Mouse (Mus musculus): ENCODE data around the gene Chaf1a. TPM values are rescaled to one million over a fixed set of nuclear protein-coding genes. Genes with fewer than 3 reads are reported as not detected.

Gene Chaf1a
- 6.1 and 6.9 TPM in 2 replicates for polyA plus RNA-seq (2015; fragmentation: Nextera tagmentation; extraction: Ambion mirVana)

- Histone ChIP-seq H3K27ac (peak within 1 kb of the TSS; percentile 83), H3K9ac (peak within 1 kb of the TSS; percentile 81), H3K4me1 (replicated peaks) (peaks cover 22% of the 10 kb centered on the region), H3K36me3 (peaks cover 6% of the 10 kb centered on the region; the same call in 1 of the 2 replicates), H3K4me2 (peak within 1 kb of the TSS; percentile 94), H3K9me3 (no peaks in the 10 kb centered on the region), H3K27me3 (no peaks in the 10 kb centered on the region), H3K4me3 (peak within 1 kb of the TSS; percentile 72)
- under 1% methylated on average over 68 of the region's 68 CpGs for WGBS
- peak; percentile 83 for ATAC-seq (ENCODE audit: low FRiP score)
Measured at GRCm38 (mm10) chr17:56040030-56040856, at the start of gene Chaf1a. Chaf1a (plus strand) TSS chr17:56040439.

GRCm38 (mm10) chr17:55996007-55996406 is 44.2 kb upstream of the Chaf1a start:
- H3K36me3 ChIP-seq, result peaks cover 70% of the 10 kb centered on the region
- peaks cover 24% of the 10 kb centered on the region for H3K27me3 ChIP-seq
- H3K9me3 ChIP-seq, result no peaks in the 10 kb centered on the region
- no peak overlapping the region for H3K4me3 ChIP-seq
- no peak for ATAC-seq (ENCODE audit: low FRiP score)
- no peak overlapping the region for H3K4me2 ChIP-seq
- WGBS, result 83% methylated on average over 15 of the region's 15 CpGs
- peaks cover 7% of the 10 kb centered on the region; the same call in 1 of the 2 replicates for H3K4me1 ChIP-seq (replicated peaks)
- H3K9ac ChIP-seq, result no peak overlapping the region
- H3K27ac ChIP-seq, result no peak overlapping the region

GRCm38 (mm10) chr17:55999794-56000499 is 40.3 kb upstream of the Chaf1a start:
- Histone ChIP-seq H3K4me1 (replicated peaks) (peaks cover 4% of the 10 kb centered on the region; the same call in 1 of the 2 replicates), H3K4me3 (no peak overlapping the region; the same call in 1 of the 2 replicates), H3K9me3 (no peaks in the 10 kb centered on the region), H3K27me3 (peaks cover 42% of the 10 kb centered on the region), H3K4me2 (peak overlapping the region; percentile 13; the same call in 1 of the 2 replicates), H3K9ac (no peak overlapping the region), H3K27ac (no peak overlapping the region), H3K36me3 (peaks cover 31% of the 10 kb centered on the region)
- ATAC-seq (ENCODE audit: low FRiP score), result no peak
- WGBS, result 6% methylated on average over 30 of the region's 30 CpGs

GRCm38 (mm10) chr17:56003000-56003399 is 37.2 kb upstream of the Chaf1a start:
- WGBS, result 82% methylated on average over 3 of the region's 3 CpGs
- Histone ChIP-seq H3K4me1 (replicated peaks) (peaks cover 11% of the 10 kb centered on the region), H3K9ac (no peak overlapping the region), H3K4me2 (no peak overlapping the region), H3K27ac (no peak overlapping the region), H3K27me3 (peaks cover 48% of the 10 kb centered on the region), H3K36me3 (peaks cover under 1% of the 10 kb centered on the region; the same call in 1 of the 2 replicates), H3K4me3 (no peak overlapping the region), H3K9me3 (no peaks in the 10 kb centered on the region)
- ATAC-seq (ENCODE audit: low FRiP score), result no peak

GRCm38 (mm10) chr17:56005415-56006061 is 34.7 kb upstream of the Chaf1a start, which contains the start of the genes Stap2 and Mpnd:
Stap2 (minus strand) TSS chr17:56005584.
Mpnd (plus strand) TSS chr17:56005711.
- Histone ChIP-seq H3K4me2 (no peak within 1 kb of the TSS), H3K9ac (no peak within 1 kb of the TSS), H3K4me3 (0 out of 2 replicates have a peak within 1 kb of the TSS, but pooled peaks have one; percentile 2), H3K27me3 (peaks cover 28% of the 10 kb centered on the region), H3K4me1 (replicated peaks) (peaks cover 20% of the 10 kb centered on the region), H3K27ac (no peak within 1 kb of the TSS), H3K36me3 (no peaks in the 10 kb centered on the region), H3K9me3 (no peaks in the 10 kb centered on the region)
- WGBS, result 60% methylated on average over 13 of the region's 13 CpGs
- no peak for ATAC-seq (ENCODE audit: low FRiP score)

- Histone ChIP-seq H3K9me3 (no peaks in the 10 kb centered on the region), H3K4me2 (no peak overlapping the region), H3K27ac (peak overlapping the region; percentile 99), H3K4me3 (no peak overlapping the region), H3K4me1 (replicated peaks) (peaks cover 35% of the 10 kb centered on the region), H3K9ac (no peak overlapping the region), H3K36me3 (peaks cover 12% of the 10 kb centered on the region), H3K27me3 (peaks cover 18% of the 10 kb centered on the region; the same call in 1 of the 2 replicates)
- 47% methylated on average over 10 of the region's 10 CpGs for WGBS
- no peak for ATAC-seq (ENCODE audit: low FRiP score)
Measured at GRCm38 (mm10) chr17:56006956-56007355, 33.3 kb upstream of the Chaf1a start.

- Histone ChIP-seq H3K4me3 (peak overlapping the region; percentile 79), H3K9ac (peak overlapping the region; percentile 46), H3K27me3 (peaks cover 18% of the 10 kb centered on the region; the same call in 1 of the 2 replicates), H3K9me3 (no peaks in the 10 kb centered on the region), H3K4me2 (peak overlapping the region; percentile 91), H3K36me3 (peaks cover 19% of the 10 kb centered on the region), H3K4me1 (replicated peaks) (peaks cover 41% of the 10 kb centered on the region), H3K27ac (peak overlapping the region; percentile 99)
- ATAC-seq (ENCODE audit: low FRiP score), result peak; percentile 19
- 29% methylated on average over 14 of the region's 14 CpGs for WGBS
Measured at GRCm38 (mm10) chr17:56007444-56008355, 32.5 kb upstream of the Chaf1a start.

GRCm38 (mm10) chr17:56008356-56009087 is 31.7 kb upstream of the Chaf1a start:
- Histone ChIP-seq H3K36me3 (peaks cover 26% of the 10 kb centered on the region), H3K27me3 (0 out of 2 replicates have a peak, but pooled peaks cover 11% of the 10 kb centered on the region), H3K27ac (peak overlapping the region; percentile 99), H3K9ac (peak overlapping the region; percentile 93), H3K4me1 (replicated peaks) (peaks cover 41% of the 10 kb centered on the region), H3K9me3 (no peaks in the 10 kb centered on the region), H3K4me2 (peak overlapping the region; percentile 91), H3K4me3 (peak overlapping the region; percentile 79)
- ATAC-seq (ENCODE audit: low FRiP score), result peak; percentile 92
- WGBS, result under 1% methylated on average over 21 of the region's 21 CpGs

- Histone ChIP-seq H3K36me3 (peaks cover 34% of the 10 kb centered on the region), H3K4me3 (peak overlapping the region; percentile 79), H3K4me2 (peak overlapping the region; percentile 91), H3K9ac (peak overlapping the region; percentile 93), H3K27me3 (0 out of 2 replicates have a peak, but pooled peaks cover 11% of the 10 kb centered on the region), H3K4me1 (replicated peaks) (peaks cover 41% of the 10 kb centered on the region), H3K9me3 (no peaks in the 10 kb centered on the region), H3K27ac (peak overlapping the region; percentile 99)
- ATAC-seq (ENCODE audit: low FRiP score), result peak; percentile 91
- 1% methylated on average over 62 of the region's 62 CpGs for WGBS
Measured at GRCm38 (mm10) chr17:56009088-56009961, 30.9 kb upstream of the Chaf1a start.

GRCm38 (mm10) chr17:56009962-56010240 is 30.3 kb upstream of the Chaf1a start:
- Histone ChIP-seq H3K27ac (peak overlapping the region; percentile 99), H3K4me1 (replicated peaks) (peaks cover 41% of the 10 kb centered on the region), H3K4me2 (peak overlapping the region; percentile 91), H3K9me3 (no peaks in the 10 kb centered on the region), H3K4me3 (peak overlapping the region; percentile 79), H3K27me3 (0 out of 2 replicates have a peak, but pooled peaks cover 6% of the 10 kb centered on the region), H3K9ac (peak overlapping the region; percentile 93), H3K36me3 (peaks cover 38% of the 10 kb centered on the region)
- no peak for ATAC-seq (ENCODE audit: low FRiP score)
- 29% methylated on average over 2 of the region's 2 CpGs for WGBS
